Mouse (Mus musculus): ENCODE data around the gene Enox1.

The Enox1 gene

DNA sequence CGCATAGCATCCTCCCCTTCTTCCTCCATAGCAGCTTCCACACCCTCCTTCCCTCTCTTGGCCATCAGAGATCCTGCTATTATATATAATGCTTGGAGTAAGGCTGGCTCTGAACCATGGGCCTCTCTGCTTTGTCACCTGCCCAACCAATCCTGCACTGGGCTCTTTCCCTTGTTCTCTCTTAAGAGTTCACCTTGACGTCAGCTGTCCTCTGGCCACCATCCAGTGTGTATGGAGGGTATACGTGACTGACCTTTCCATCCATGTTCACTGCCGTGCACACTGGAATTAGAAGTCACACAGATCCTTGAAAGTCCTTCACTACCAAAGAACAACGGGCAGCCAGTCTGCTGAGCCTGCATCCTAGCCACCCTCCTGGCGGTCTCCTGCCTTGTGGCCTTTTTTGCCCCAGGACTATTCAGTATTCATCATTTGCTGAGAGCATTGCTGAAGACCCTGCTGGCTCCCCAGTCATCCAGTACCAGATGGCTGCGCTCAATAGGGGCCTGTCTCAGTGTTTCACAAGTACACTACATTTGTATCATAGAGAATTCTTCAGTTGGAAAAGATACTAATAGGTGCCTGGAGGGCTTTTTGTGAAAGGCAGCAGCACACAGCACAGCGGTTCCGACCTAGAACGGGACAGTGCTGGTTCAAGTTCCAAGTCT is 526.5 kb downstream of the Enox1 start:
- no peak for DNase-seq (ENCODE audit: low spot score in 2 of 2)

DNA sequence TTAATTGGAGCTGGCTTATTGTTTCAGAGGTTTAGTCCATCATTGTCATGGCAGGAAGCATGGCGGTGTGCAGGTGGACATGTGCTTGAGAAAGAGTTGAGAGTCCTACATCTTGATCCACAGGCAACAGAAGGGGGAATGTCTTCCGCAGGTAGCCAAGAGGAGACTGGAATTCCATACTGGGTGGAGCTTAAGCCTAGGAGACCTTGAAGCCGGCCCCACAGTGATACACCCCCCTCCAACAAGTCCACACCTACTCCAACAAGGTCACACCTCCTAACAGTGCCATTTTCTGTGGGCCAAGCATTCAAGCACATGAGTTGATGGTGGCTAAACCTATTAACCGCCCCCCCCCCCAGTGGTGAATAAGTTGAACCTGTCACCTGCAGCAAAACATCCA is 533.3 kb downstream of the Enox1 start:
- no peak for DNase-seq (ENCODE audit: low spot score in 2 of 2)

DNA sequence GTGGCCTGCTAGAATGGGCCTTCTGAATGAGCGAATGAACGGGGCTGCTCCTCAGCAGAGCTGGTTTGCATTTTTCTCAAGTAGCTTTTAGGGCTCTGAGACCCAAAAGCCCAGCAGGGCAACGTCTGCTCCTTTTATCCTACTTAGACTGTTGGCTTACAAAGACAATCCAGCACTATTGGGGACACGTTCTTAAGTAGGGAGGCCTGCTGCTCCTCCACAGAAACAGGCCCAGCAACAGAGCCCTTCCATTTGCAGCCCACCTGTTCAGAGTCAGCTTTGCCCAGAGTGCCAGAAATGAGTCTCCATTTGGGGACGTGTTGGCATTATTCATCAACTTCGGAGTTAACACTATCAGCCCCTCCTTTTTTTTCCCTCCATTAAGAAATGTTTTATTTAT is 548.4 kb downstream of the Enox1 start:
- DNase-seq (ENCODE audit: low spot score in 2 of 2) = no peak

DNA sequence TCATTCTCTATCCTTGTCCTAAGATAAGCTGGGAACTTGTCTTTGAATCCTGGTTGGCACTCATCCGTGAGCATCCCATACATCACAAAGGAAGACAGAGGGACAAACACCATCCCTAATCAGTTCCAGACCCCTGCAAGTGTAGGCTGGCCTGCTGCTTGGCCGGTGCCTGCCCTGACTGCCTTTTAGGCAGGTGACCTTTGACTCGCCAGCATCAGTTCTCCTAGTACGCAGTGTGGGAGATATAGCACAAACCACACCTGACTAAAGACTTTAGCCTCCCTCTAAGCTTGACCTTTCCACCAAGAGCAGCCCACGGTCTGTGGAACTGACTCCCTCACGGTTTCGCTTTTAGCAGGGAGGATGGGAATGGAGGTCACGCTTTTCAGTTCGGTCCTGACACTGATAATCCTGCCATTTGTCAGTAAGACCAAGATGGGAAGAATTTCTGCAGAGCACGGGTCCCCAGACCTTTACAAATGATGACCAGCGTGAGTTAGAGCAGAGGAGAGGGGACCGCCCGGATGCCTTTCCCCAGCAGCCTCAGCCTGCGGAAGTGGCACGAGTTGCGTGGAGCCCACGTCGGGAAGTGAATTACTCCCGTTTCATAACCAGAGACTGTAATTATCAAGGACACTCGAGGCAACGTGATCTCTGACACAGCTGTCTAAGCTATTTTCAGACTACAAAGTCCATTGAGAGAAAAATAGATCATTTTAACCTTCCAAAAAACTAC is 550.1 kb downstream of the Enox1 start:
- DNase-seq (ENCODE audit: low spot score in 2 of 2) = no peak

DNA sequence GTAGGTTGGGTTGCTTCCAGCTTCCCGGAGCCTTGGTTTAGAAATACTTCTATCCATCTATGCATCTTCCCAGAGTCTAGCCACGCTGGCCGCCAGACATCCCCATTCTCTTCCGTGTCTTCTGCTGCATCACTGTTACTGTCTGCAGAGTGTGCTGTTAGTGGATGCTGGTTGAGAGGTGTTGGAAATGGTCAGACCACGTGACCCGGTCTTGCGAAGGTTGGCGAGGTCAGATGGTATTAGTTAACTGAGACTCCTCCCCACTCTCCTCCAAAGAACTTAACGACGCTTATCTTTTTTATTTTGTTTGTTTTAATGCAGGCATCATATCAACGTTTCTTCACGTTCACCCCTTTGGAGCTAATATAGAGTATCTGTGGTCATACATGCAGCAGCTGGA is 550.7 kb downstream of the Enox1 start:
- DNase-seq (ENCODE audit: low spot score in 2 of 2) = no peak

DNA sequence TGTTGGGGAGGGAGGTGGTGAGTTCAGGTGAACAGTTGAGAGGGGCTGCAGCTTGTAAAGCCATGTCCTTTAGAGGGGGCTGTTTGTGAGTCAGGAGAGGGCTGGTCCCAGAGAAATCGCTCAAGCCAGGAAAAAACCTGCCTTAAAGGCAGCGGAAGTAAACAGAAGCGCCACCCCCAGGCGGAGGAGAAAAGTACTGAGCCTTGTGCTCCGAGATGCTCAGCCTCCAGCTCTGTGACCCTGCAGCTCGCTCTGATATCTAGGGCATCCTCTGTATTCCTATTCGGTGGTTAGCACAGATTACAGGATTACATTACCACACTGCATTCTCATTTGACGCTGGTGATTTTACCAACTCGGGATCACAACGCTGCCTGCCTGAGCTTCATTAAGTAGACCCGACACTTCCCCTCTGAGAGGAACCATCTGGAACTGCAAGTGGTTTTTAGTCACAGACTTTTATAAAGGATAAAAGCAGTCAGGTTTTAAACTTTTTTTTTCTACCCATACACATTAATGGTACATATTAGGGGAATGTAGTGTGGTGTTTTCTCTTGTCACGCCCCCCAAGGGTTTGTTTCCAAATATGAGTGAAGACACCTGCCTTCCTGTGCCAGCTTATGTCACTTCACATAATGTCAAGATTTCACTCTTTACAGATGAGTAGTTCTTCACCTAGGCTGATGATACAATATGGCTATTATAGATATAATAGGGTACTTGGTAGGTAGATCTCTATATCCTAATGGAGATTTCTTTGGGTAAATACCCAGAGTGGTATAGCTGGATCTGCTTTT is 552.0 kb downstream of the Enox1 start:
- DNase-seq (ENCODE audit: low spot score in 2 of 2) = no peak

DNA sequence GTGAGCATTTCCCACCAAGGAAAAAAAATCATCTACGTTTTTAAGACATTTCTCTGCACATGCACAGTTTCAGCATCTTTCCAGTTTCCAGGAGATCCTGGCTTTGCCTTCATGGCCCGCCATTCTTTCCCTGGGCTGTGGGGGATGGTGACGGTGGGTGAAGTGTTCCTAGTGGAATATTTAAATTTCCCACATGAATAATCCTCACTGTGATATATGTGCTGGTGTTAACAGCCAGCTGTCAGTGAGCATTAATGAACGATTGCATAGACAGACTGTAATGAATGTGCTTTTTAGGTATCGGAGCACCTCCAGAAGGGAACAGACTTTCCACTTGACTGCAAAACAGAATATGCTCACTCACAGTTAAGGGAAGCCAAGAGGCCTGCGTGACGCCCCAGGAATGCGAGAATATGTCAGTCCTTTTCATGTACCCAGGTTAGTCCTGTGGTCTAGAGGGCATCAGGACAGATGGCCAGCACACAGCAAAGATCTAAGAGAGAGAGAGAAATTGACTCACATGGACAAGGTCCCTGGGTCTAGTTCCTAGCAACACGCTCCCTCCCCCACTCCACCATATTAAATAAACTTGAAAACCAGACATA is 558.5 kb downstream of the Enox1 start:
- no peak for DNase-seq (ENCODE audit: low spot score in 2 of 2)

DNA sequence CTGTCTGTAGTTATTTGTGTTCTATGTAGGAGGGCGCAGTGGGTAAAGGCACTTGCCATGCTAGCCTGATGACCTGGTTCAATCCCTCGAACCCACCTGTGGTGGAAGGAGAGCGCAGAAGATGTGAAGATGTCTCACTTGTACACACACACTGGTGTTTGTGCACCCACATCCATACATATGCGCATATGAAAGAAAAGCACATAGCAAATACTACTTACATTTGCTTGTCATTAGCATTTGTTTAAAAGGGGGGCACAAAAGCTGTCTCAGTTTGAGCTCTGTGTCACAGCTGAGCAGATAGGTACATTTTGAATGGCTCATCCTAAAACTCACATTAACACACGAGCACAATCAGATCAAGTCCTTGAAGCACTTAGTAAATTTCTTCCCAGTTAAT is 560.4 kb downstream of the Enox1 start:
- no peak for DNase-seq (ENCODE audit: low spot score in 2 of 2)

DNA sequence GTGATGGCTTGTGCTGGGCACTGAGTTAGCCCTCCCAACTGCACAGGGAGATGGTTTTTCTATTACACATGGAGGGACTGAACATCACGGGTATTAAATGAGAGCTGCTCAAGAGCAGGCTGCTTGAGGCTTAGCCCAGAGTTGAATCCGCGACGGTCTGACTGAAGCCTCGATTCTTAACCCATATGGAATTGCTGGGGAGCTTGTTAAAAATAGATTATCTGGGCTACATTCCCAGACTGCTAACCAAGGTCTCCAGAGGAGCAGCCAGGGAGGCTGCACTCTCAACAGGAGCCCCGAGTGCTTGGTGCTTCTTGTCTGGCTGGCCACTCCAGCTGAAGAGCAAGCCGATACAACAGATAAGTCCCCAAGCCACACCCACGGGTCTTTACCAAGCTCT is 562.3 kb downstream of the Enox1 start:
- no peak for DNase-seq (ENCODE audit: low spot score in 2 of 2)

DNA sequence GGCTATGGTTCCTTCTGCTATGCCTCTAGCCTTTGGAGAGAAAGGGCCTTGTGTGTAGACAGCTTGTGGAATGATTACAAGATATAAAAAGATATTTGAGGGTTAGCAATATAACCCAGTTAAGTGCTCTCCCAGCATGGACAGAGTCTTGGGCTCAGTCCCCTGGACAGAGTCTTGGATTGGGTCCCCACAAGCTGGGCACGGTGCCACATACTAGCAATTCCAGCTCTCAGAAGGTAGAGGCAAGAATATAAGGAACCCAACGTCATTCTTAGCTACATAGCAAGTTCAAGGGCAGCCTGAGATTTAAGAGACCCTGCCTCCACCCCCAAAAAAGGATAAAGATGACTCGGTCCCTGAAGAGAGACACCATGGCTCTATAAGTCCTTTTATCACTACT is 581.5 kb downstream of the Enox1 start:
- DNase-seq (ENCODE audit: low spot score in 2 of 2) = no peak

DNA sequence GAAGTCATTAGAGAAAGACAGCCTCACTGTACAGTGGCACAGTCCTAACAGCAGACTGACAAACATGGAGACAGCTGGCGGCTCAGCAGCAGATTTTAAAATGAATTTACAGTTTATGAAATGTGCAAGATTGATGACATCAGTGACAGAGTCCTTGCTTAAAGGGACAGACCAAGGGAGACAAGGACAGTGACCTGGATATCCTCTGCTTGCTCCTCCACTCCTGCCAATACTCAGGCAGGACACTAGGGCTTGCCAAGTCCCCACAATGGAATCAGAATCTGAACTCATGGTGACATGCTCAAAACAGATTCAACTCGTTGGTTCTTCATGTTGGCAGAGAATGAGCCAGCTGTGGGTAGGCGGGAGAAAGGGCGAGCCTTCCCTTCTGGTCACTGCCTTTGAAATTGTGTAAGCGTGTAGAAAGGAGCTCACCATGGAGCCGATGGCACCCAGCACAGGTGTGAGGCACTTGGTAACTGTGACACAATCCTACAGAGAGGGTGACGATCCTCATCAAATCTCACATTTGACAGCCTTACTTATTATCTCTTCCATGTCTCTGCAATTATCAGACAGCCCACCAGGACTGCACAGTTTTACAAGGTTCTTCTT is 582.3 kb downstream of the Enox1 start:
- no peak for DNase-seq (ENCODE audit: low spot score in 2 of 2)

DNA sequence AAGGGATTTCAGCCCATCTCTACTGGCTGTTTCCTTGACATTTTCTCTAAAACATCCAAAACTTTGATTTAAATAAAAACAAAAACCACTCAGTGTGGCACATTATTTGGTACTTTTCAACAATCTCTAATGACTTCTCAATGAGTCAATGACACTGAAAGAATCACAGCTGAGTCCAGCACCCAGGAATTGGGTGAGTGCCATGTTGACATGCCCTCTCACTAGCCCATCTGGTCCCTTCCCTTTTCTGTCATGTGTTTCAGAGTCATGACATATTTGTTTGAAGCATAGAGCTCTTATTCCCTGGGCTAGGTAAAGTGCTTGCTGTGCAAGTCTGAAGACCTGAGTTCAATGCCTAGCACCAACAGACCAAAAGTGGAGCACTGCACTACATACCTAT is 582.8 kb downstream of the Enox1 start:
- no peak for DNase-seq (ENCODE audit: low spot score in 2 of 2)

DNA sequence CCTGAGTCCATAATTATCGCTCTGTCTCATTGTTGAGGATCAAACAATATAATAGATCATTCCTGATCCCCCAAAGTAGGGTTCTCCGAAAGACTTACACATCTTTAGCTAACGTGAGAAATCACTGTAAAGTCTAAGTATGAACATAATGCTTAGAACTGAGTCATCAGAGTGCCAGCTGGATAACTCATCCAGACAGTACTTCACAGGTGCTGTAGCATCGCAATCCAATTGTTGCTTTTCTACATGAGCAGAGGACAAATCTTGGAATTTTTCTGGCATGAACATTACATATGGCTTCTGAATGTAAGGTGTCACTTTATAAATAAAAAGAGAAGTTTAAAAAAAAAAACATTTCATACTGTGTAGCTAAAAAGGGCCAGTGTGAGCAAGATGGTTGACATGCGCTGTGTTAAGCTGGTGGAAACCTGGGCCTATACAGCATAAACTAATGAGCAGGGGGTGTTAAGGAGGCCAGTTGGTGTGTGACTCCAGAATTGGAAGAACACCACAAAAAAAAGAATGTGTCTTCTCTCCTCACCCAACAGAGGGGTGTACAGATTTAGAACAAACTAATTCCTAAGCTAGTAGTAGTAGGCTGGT is 588.2 kb downstream of the Enox1 start:
- DNase-seq (ENCODE audit: low spot score in 2 of 2) = no peak

DNA sequence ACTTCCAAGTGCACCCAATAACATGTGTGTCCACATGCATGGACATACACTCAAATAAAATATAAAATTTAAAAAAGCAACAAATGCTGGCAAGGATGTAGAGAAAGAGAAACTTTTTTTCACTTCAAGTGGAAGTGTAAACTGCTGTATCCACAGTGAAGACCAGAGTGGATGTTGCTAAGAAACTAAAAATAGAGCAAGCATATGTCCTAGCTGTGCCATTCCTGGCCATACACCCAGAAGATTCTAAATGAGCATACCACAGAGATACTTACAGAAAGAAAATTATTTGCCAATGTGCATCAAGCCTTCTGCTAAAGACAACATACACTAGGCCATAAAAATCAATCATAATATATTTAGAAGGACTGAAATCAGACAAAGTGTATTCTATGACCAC is 592.4 kb downstream of the Enox1 start:
- DNase-seq (ENCODE audit: low spot score in 2 of 2) = no peak

All from urinary bladder, postnatal 36 days (tissue).